Mouse (Mus musculus) CH12.LX (cell line): Measurements from ENCODE around the gene Cnst. TPM values are rescaled to one million over a fixed set of nuclear protein-coding genes. Genes with fewer than 3 reads are reported as not detected.
"Not testable (repeated sequence)": the region's sequence is repeated elsewhere in the genome, so short reads cannot be mapped to it uniquely, and the experiment has no call there.

Experiments used
- DNase-seq: peaks from one replicate; pipeline ENCODE4 v3.0.0-alpha.2; 2013; ENCODE audit errors: extremely low read depth
- H3K27ac ChIP-seq: 2 replicates; pipeline ENCODE4 v1.5.1; 2012; ENCODE audit warnings: low read depth, mild to moderate bottlenecking, control low read depth, moderate library complexity; ENCODE audit not compliant: insufficient read depth
- H3K27me3 ChIP-seq: replicated peaks from 2 replicates; pipeline ENCODE3; 2012; ENCODE audit warnings: inconsistent platforms
- H3K36me3 ChIP-seq, 2 experiments: replicated peaks in 1 of 2; 2 replicates each; pipeline versions ENCODE3 to v1.6.1; 2012; ENCODE audit warnings: inconsistent platforms in 1 of 2, low read length in 1 of 2, mild to moderate bottlenecking in 1 of 2, mixed read lengths in 1 of 2, moderate library complexity in 1 of 2; ENCODE audit not compliant: control insufficient read depth in 1 of 2, insufficient read depth in 1 of 2
- H3K4me1 ChIP-seq, 2 experiments: 2 replicates each; pipeline ENCODE4 v1.6.1; 2012; ENCODE audit warnings: inconsistent platforms in 1 of 2, moderate library complexity in 1 of 2; ENCODE audit not compliant: insufficient read depth in 2 of 2, control insufficient read depth in 1 of 2
- H3K4me2 ChIP-seq: 2 replicates; pipeline ENCODE4 v1.6.1; 2012; ENCODE audit warnings: low read depth, mild to moderate bottlenecking, control low read depth; ENCODE audit not compliant: poor library complexity, insufficient read depth, severe bottlenecking
- H3K4me3 ChIP-seq, 3 experiments: fragments of 150-350 bp in 1 of 3; sonication (generic) in 1 of 3; replicated peaks in 1 of 3; 2 replicates each; pipeline versions ENCODE3 to v1.5.1; 2011 to 2012; ENCODE audit warnings: low read depth in 2 of 3, low read length in 2 of 3, mild to moderate bottlenecking in 2 of 3, moderate library complexity in 2 of 3, control low read depth in 1 of 3, improper control_type of control experiment in 1 of 3, inconsistent platforms in 1 of 3, mixed read lengths in 1 of 3; ENCODE audit not compliant: poor library complexity in 1 of 3
- H3K79me2 ChIP-seq: replicated peaks from 2 replicates; pipeline ENCODE4 v1.6.1; 2012; ENCODE audit warnings: mild to moderate bottlenecking, moderate library complexity; ENCODE audit not compliant: control insufficient read depth, poor library complexity, insufficient read depth, severe bottlenecking; ENCODE audit errors: extremely low read depth
- H3K9ac ChIP-seq: 2 replicates; pipeline ENCODE4 v1.6.1; 2012; ENCODE audit warnings: low read depth, mild to moderate bottlenecking, control low read depth, moderate library complexity; ENCODE audit not compliant: insufficient read depth
- H3K9me3 ChIP-seq: replicated peaks from 2 replicates; pipeline ENCODE3; 2012; ENCODE audit warnings: low read length, inconsistent platforms, mixed read lengths
- BHLHE40 ChIP-seq: IDR thresholded peaks from 2 replicates; pipeline ENCODE4 v1.6.1; 2011; ENCODE audit warnings: mild to moderate bottlenecking, low read depth, low read length, improper control_type of control experiment
- MYC ChIP-seq: IDR thresholded peaks from 2 replicates; pipeline ENCODE4 v1.6.1; 2011; ENCODE audit warnings: low read depth, mild to moderate bottlenecking, improper control_type of control experiment, low read length
- NELFE ChIP-seq: IDR thresholded peaks from 2 replicates; pipeline ENCODE4 v1.6.1; 2011; ENCODE audit warnings: low read depth, low read length, improper control_type of control experiment
- POLR2AphosphoS2 ChIP-seq: IDR thresholded peaks from 2 replicates; pipeline ENCODE4 v1.6.1; 2011; ENCODE audit warnings: low read depth, low read length, improper control_type of control experiment
- RAD21 ChIP-seq: IDR thresholded peaks from 2 replicates; pipeline ENCODE4 v1.6.1; 2011; ENCODE audit warnings: low read depth, mild to moderate bottlenecking, low read length, improper control_type of control experiment, moderate library complexity
- TBP ChIP-seq: conservative IDR thresholded peaks from 2 replicates; pipeline ENCODE4 v1.6.1; 2011; ENCODE audit warnings: low read depth, low read length, improper control_type of control experiment
- ZC3H11A ChIP-seq: IDR thresholded peaks from 2 replicates; pipeline ENCODE4 v1.6.1; 2012; ENCODE audit warnings: low read depth, mild to moderate bottlenecking, inconsistent platforms, low read length, improper control_type of control experiment
- dilution Hi-C: fragments of 300-500 bp; cut with MboI; formaldehyde crosslinking; loops from 2 replicates; pipeline ENCODE4 v1.14.3; 2020; ENCODE audit warnings: low sequenced_read_pairs; ENCODE audit not compliant: extremely low pct_unique_long_range_greater_than_20kb, extremely low pct_ligation_motif_present
- in situ Hi-C: fragments of 300-500 bp; cut with MboI; formaldehyde crosslinking; loops from 3 replicates; pipeline ENCODE4 v1.14.3; 2019; ENCODE audit warnings: low sequenced_read_pairs, low pct_ligation_motif_present, low pct_unique_long_range_greater_than_20kb, mixed read lengths
- polyA plus RNA-seq: library from polyadenylated mRNA; unstranded; fragments of >175 nt; gene quantifications from 2 replicates; pipeline ENCODE4 v1.2.1, GENCODE M21; 2012; ENCODE audit warnings: low read depth; ENCODE audit not compliant: insufficient read length
- total RNA-seq, 2 experiments: library from RNA; depleted of rRNA; stranded (reverse); fragments of 300-350 nt in 1 of 2; fragments of >200 nt in 1 of 2; gene quantifications; 2 replicates each; pipeline ENCODE4 v1.2.3; 2012 to 2014

The Cnst gene
- total and polyA plus RNA-seq, 3 experiments: 7.8 to 10.2 (median 9.3) TPM

GRCm38 (mm10) chr1:179645980-179646268 is 99.8 kb downstream of the Cnst start:
- no peak for DNase-seq
- dilution Hi-C loops (no loop called here), in situ Hi-C loops (loop anchor here (10.0 to 25.0 kb wide), 2 partner anchors 89 to 191 kb away; no protein-coding TSS in a partner anchor)
- Histone ChIP-seq H3K27me3 (no peaks in the 10 kb centered on the region), H3K9ac (no peak overlapping the region; the same call in 1 of the 2 replicates), H3K79me2 (no peaks in the 10 kb centered on the region), H3K4me2 (peak overlapping the region; percentile 60), H3K36me3 (no peaks in the 10 kb centered on the region), H3K27ac (no peak overlapping the region), H3K9me3 (no peaks in the 10 kb centered on the region), H3K4me1 (peaks cover 3% of the 10 kb centered on the region in 2 experiments; a peak in 2 of 4 replicates), H3K4me3 (no peak overlapping the region)
- TF ChIP-seq POLR2AphosphoS2: no peak
- 0 out of 2 replicates have a peak, but pooled peaks have one; percentile 7 for TF ChIP-seq NELFE

- in situ Hi-C loops: loop anchor here (10.0 to 25.0 kb wide), 2 partner anchors 86 to 189 kb away; no protein-coding TSS in a partner anchor
- DNase-seq, dilution Hi-C loops: not testable (repeated sequence)
Observed at GRCm38 (mm10) chr1:179648678-179649077, 102.5 kb downstream of the Cnst start.

GRCm38 (mm10) chr1:179649324-179649723 is 103.2 kb downstream of the Cnst start:
- Histone ChIP-seq H3K4me3 (no peak overlapping the region), H3K4me1 (peaks cover 0 to 3% of the 10 kb centered on the region in 2 experiments; a peak in 2 of 4 replicates), H3K9ac (no peak overlapping the region), H3K27me3 (no peaks in the 10 kb centered on the region), H3K36me3 (no peaks in the 10 kb centered on the region), H3K4me2 (no peak overlapping the region), H3K9me3 (no peaks in the 10 kb centered on the region), H3K27ac (no peak overlapping the region), H3K79me2 (no peaks in the 10 kb centered on the region)
- dilution Hi-C loops: no loop called here
- in situ Hi-C loops: loop anchor here (10.0 to 25.0 kb wide), 2 partner anchors 85 to 188 kb away; no protein-coding TSS in a partner anchor
- no peak for DNase-seq
- TF ChIP-seq ZC3H11A: no peak
- TF ChIP-seq MYC: no peak

More at GRCm38 (mm10) chr1:179648678-179649077, 102.5 kb downstream of the Cnst start:
- H3K27me3 ChIP-seq, H3K9ac ChIP-seq, H3K4me2 ChIP-seq, H3K36me3 ChIP-seq, H3K9me3 ChIP-seq, H3K4me3 ChIP-seq, H3K27ac ChIP-seq: not testable (repeated sequence)
- TF ChIP-seq TBP: 0 out of 2 replicates have a peak, but pooled peaks have one; percentile 31
- TF ChIP-seq, all 38 proteins: peak for 1; not testable (repeated sequence) for 37
- H3K79me2 ChIP-seq, H3K4me1 ChIP-seq: not testable (repeated sequence)

- DNase-seq: no peak
- no peak overlapping the region for H3K9ac ChIP-seq
Observed at GRCm38 (mm10) chr1:179650284-179650683, 104.1 kb downstream of the Cnst start.

More at GRCm38 (mm10) chr1:179650284-179650683, 104.1 kb downstream of the Cnst start:
- TF ChIP-seq BHLHE40 (no peak), RAD21 (no peak)
- peaks cover 0 to 3% of the 10 kb centered on the region in 2 experiments; a peak in 2 of 4 replicates for H3K4me1 ChIP-seq
- dilution Hi-C loops (no loop called here), in situ Hi-C loops (no loop called here)
- no peaks in the 10 kb centered on the region for H3K36me3 ChIP-seq
- H3K4me3 ChIP-seq: no peak overlapping the region
- no peaks in the 10 kb centered on the region for H3K79me2 ChIP-seq
- no peak overlapping the region for H3K4me2 ChIP-seq
- H3K27me3 ChIP-seq: no peaks in the 10 kb centered on the region
- H3K9me3 ChIP-seq: no peaks in the 10 kb centered on the region
- no peak overlapping the region for H3K27ac ChIP-seq
